ENCODE assay signal across 18 mouse cellular contexts in genomic region chr6:38974162-38974525, GRCm38 (mm10).
DNase-seq lines count a peak whose midpoint lies in the region; ATAC-seq and TF ChIP-seq lines count a peak whose summit lies in the region.
"Had no signal": no experiment of that assay in that cellular context is flagged by ENCODE, and none has a peak within 500 bp of the region (broad histone marks: within the 10 kb centered on the region; RNA-seq: fewer than 3 reads in every experiment).

No protein-coding gene starts in this region.

- H3K27ac ChIP-seq in liver, adult 2 months (replicated peaks; ENCODE audit: insufficient read depth, low read depth, low read length) = 0 out of 2 replicates have a peak overlapping the region, but pooled peaks have one; percentile 19
- H3K27ac ChIP-seq in liver, embryonic 11.5 days (ENCODE audit: low read depth, low read length) = no peak overlapping the region
- peak overlapping the region; percentile 99 for H3K27ac ChIP-seq in kidney, adult 2 months (ENCODE audit: insufficient read depth, low read depth, low read length)
- H3K27ac ChIP-seq in macrophage = peak overlapping the region; percentile 95
- H3K27ac ChIP-seq in layer of hippocampus, adult 2 months = no peak overlapping the region
- H3K27ac ChIP-seq: forebrain, embryonic 13.5 days; heart, embryonic 13.5 days; hindbrain, postnatal 0 days; lung, embryonic 15.5 days had no signal

- H3K4me2 ChIP-seq in liver, embryonic 11.5 days = no peak overlapping the region
- H3K4me2 ChIP-seq: forebrain, embryonic 13.5 days; heart, embryonic 13.5 days; lung, embryonic 15.5 days had no signal

- no peaks in the 10 kb centered on the region for H3K27me3 ChIP-seq in liver, adult 2 months (ENCODE audit: control insufficient read depth, insufficient read depth, low read length)
- H3K27me3 ChIP-seq in liver, embryonic 11.5 days (replicated peaks; ENCODE audit: control insufficient read depth, insufficient read depth, low read length) = no peaks in the 10 kb centered on the region
- H3K27me3 ChIP-seq in kidney, adult 2 months (replicated peaks; ENCODE audit: control insufficient read depth, insufficient read depth, low read length) = no peaks in the 10 kb centered on the region
- H3K27me3 ChIP-seq: CH12.LX; forebrain, embryonic 13.5 days; heart, embryonic 13.5 days; lung, embryonic 15.5 days; megakaryocyte, embryonic 14.5 days had no signal

- no peak for ATAC-seq in liver, embryonic 11.5 days (replicated peaks; ENCODE audit: low FRiP score)
- ATAC-seq: forebrain, embryonic 13.5 days; hindbrain, postnatal 0 days; midbrain, embryonic 16.5 days had no signal

- WGBS in liver, adult 2 months = 84% methylated on average over 1 of the region's 1 CpGs
- WGBS in liver, embryonic 11.5 days = 60% methylated on average over 1 of the region's 1 CpGs
- 29% methylated on average over 1 of the region's 1 CpGs for WGBS in kidney, adult 2 months
- WGBS in macrophage (ENCODE audit: missing documents) = 50% methylated on average over 1 of the region's 1 CpGs

- no peak overlapping the region for H3K9ac ChIP-seq in liver, adult 2 months (ENCODE audit: low read depth, low read length)
- no peak overlapping the region for H3K9ac ChIP-seq in liver, embryonic 11.5 days (ENCODE audit: low read depth, low read length)
- H3K9ac ChIP-seq: forebrain, embryonic 13.5 days; heart, embryonic 13.5 days; lung, embryonic 15.5 days had no signal

- no peak for TF ChIP-seq CTCF in liver, adult 2 months (IDR thresholded peaks at IDR 0.05; ENCODE audit: low read depth, low read length)
- TF ChIP-seq CTCF in kidney, adult 2 months (conservative IDR thresholded peaks at IDR 0.05; ENCODE audit: insufficient read depth, insufficient read length, low read depth, low read length) = no peak
- TF ChIP-seq CTCF in layer of hippocampus, adult 2 months (conservative IDR thresholded peaks at IDR 0.05) = no peak

- H3K4me3 ChIP-seq in liver, adult 2 months (ENCODE audit: insufficient read depth, low read depth, low read length) = no peak overlapping the region
- H3K4me3 ChIP-seq in liver, embryonic 11.5 days (ENCODE audit: low read depth, low read length) = no peak overlapping the region
- no peak overlapping the region for H3K4me3 ChIP-seq in kidney, adult 2 months (ENCODE audit: insufficient read depth, low read depth, low read length)
- no peak overlapping the region for H3K4me3 ChIP-seq in macrophage (ENCODE audit: inconsistent target)
- no peak overlapping the region for H3K4me3 ChIP-seq in layer of hippocampus, adult 2 months
- H3K4me3 ChIP-seq: forebrain, embryonic 13.5 days; heart, embryonic 13.5 days; lung, embryonic 15.5 days had no signal

- H3K36me3 ChIP-seq in liver, adult 2 months (ENCODE audit: control insufficient read depth, insufficient read depth, low read length) = no peaks in the 10 kb centered on the region
- H3K36me3 ChIP-seq in liver, embryonic 11.5 days (ENCODE audit: control insufficient read depth, insufficient read depth, low read length) = no peaks in the 10 kb centered on the region
- H3K36me3 ChIP-seq in kidney, adult 2 months (ENCODE audit: control insufficient read depth, insufficient read depth, low read length) = no peaks in the 10 kb centered on the region
- H3K36me3 ChIP-seq in macrophage (ENCODE audit: inconsistent target) = no peaks in the 10 kb centered on the region
- H3K36me3 ChIP-seq: heart, embryonic 13.5 days; lung, embryonic 15.5 days had no signal

- no peaks in the 10 kb centered on the region for H3K9me3 ChIP-seq in liver, embryonic 11.5 days (ENCODE audit: control insufficient read depth, low read length)
- H3K9me3 ChIP-seq: forebrain, embryonic 13.5 days; heart, embryonic 13.5 days; lung, embryonic 15.5 days; megakaryocyte, embryonic 14.5 days had no signal

- H3K4me1 ChIP-seq in liver, adult 2 months (ENCODE audit: control insufficient read depth, insufficient read depth, low read length) = no peaks in the 10 kb centered on the region
- H3K4me1 ChIP-seq in liver, embryonic 11.5 days (replicated peaks; ENCODE audit: control insufficient read depth, insufficient read depth, low read length) = peaks cover 9% of the 10 kb centered on the region
- H3K4me1 ChIP-seq in kidney, adult 2 months (ENCODE audit: control insufficient read depth, insufficient read depth, low read length) = peaks cover 25% of the 10 kb centered on the region
- H3K4me1 ChIP-seq: forebrain, embryonic 13.5 days; heart, embryonic 13.5 days; lung, embryonic 15.5 days had no signal

- no peak for TF ChIP-seq POLR2A in liver, adult 2 months (IDR thresholded peaks at IDR 0.05; ENCODE audit: extremely low read depth, insufficient read depth, low read length)
- TF ChIP-seq POLR2A in kidney, adult 2 months (IDR thresholded peaks at IDR 0.05; ENCODE audit: low read depth, low read length) = no peak

- DNase-seq in liver, adult 2 months (ENCODE audit: extremely low read depth, low read depth, low spot score) = no peak
- no peak for DNase-seq in liver, embryonic 11.5 days (ENCODE audit: low spot score)
- DNase-seq in kidney, adult 2 months = peak; percentile 91
- DNase-seq in kidney, postnatal 14 days = peak; percentile 83
- DNase-seq in heart, postnatal 25 days (ENCODE audit: low spot score) = no peak
- DNase-seq in left cerebral cortex, adult 9 months (ENCODE audit: low spot score in 2 of 2) = no peak
- no peak for DNase-seq in layer of hippocampus, adult 2 months (ENCODE audit: low spot score in 2 of 2)
- DNase-seq: cerebellum, adult 11 months; cerebellum, postnatal 36 days; thymus, adult 2 months had no signal

- intact Hi-C loops in heart, postnatal 25 days (cut with DNase I) = no loop called here

- H3K79me2 ChIP-seq in liver, adult 2 months (ENCODE audit: control insufficient read depth, insufficient read depth, low read length) = no peaks in the 10 kb centered on the region
- peaks cover 83% of the 10 kb centered on the region for H3K79me2 ChIP-seq in macrophage (ENCODE audit: inconsistent target)

Comparison
In these comparisons a context has a peak if more than half of its experiments do, and no peak if none do; other contexts are left out.
1. H3K27ac ChIP-seq: peak in liver, adult 2 months (single experiment), kidney, adult 2 months (single experiment) and macrophage (single experiment); none in liver, embryonic 11.5 days (single experiment) and layer of hippocampus, adult 2 months (single experiment).
2. DNase-seq: peak in kidney, adult 2 months (single experiment) and kidney, postnatal 14 days (single experiment); none in liver, adult 2 months (single experiment), liver, embryonic 11.5 days (single experiment), heart, postnatal 25 days (single experiment), left cerebral cortex, adult 9 months (0 of 2) and layer of hippocampus, adult 2 months (0 of 2).